Mouse (Mus musculus): ENCODE results near the gene Fadd.

The Fadd gene

GRCm38 (mm10) chr7:144531585-144532378 is 50.5 kb downstream of the Fadd start:
- in situ Hi-C loops (cut with MboI, MseI) = no loop called here

- in situ Hi-C loops (cut with MboI, MseI) = no loop called here
Observed at GRCm38 (mm10) chr7:144529851-144530250, 52.4 kb downstream of the Fadd start.

- in situ Hi-C loops (cut with MboI, MseI) = no loop called here
Observed at GRCm38 (mm10) chr7:144527723-144528221, 54.5 kb downstream of the Fadd start.
